Comparison of ENCODE assay signal across 35 mouse cellular contexts in genomic region chr19:10731975-10732374, GRCm38 (mm10). TPM values are rescaled to one million over a fixed set of nuclear protein-coding genes. Genes with fewer than 3 reads are reported as not detected.
DNase-seq lines count a peak whose midpoint lies in the region; ATAC-seq and TF ChIP-seq lines count a peak whose summit lies in the region.
"Had no signal": no experiment of that assay in that cellular context is flagged by ENCODE, and none has a peak within 500 bp of the region (broad histone marks: within the 10 kb centered on the region; RNA-seq: fewer than 3 reads in every experiment).

No protein-coding gene starts in this region.

- no peak overlapping the region for H3K9ac ChIP-seq in kidney, embryonic 14.5 days (ENCODE audit: low read depth, low read length)
- H3K9ac ChIP-seq: forebrain, postnatal 0 days; hindbrain, embryonic 12.5 days; hindbrain, embryonic 15.5 days had no signal

- intact Hi-C loops in left cerebral cortex, adult 2 months (cut with DNase I) = no loop called here

- peaks cover 61% of the 10 kb centered on the region for H3K27me3 ChIP-seq in megakaryocyte, embryonic 14.5 days (replicated peaks)
- H3K27me3 ChIP-seq in kidney, embryonic 14.5 days (ENCODE audit: control insufficient read depth, insufficient read depth, low read length) = no peaks in the 10 kb centered on the region
- H3K27me3 ChIP-seq: hindbrain, embryonic 12.5 days; hindbrain, embryonic 15.5 days; Patski had no signal

- no peaks in the 10 kb centered on the region for H3K9me3 ChIP-seq in megakaryocyte, embryonic 14.5 days
- H3K9me3 ChIP-seq in kidney, embryonic 14.5 days (ENCODE audit: control insufficient read depth, low read length) = no peaks in the 10 kb centered on the region
- H3K9me3 ChIP-seq: forebrain, embryonic 10.5 days; hindbrain, embryonic 12.5 days; hindbrain, embryonic 15.5 days had no signal

- no peak overlapping the region for H3K4me2 ChIP-seq in kidney, embryonic 14.5 days (replicated peaks; ENCODE audit: low read depth, low read length)
- H3K4me2 ChIP-seq: heart, embryonic 11.5 days; hindbrain, embryonic 12.5 days; hindbrain, embryonic 15.5 days had no signal

- peak overlapping the region; percentile 68 for H3K4me3 ChIP-seq in megakaryocyte, embryonic 14.5 days (replicated peaks)
- H3K4me3 ChIP-seq in left cerebral cortex, adult 2 months = no peak overlapping the region
- H3K4me3 ChIP-seq in kidney, embryonic 14.5 days (ENCODE audit: low read length) = no peak overlapping the region
- H3K4me3 ChIP-seq: forebrain, embryonic 10.5 days; gastrocnemius, adult 2 months; hindbrain, embryonic 12.5 days; hindbrain, embryonic 15.5 days had no signal

- H3K27ac ChIP-seq in left cerebral cortex, adult 2 months = no peak overlapping the region
- H3K27ac ChIP-seq in kidney, embryonic 14.5 days (ENCODE audit: low read depth, low read length) = no peak overlapping the region
- H3K27ac ChIP-seq: forebrain, embryonic 10.5 days; hindbrain, embryonic 12.5 days; hindbrain, embryonic 15.5 days had no signal

- no peak for ATAC-seq in megakaryocyte, adult 5-6 weeks (ENCODE audit: poor library complexity, severe bottlenecking)
- peak; percentile 81 for ATAC-seq in CD4-positive, CD25-positive, alpha-beta regulatory T cell, adult 4 months
- ATAC-seq in activated CD4-positive, CD25-positive, alpha-beta regulatory T cell, adult 4 months = peak; percentile 78
- no peak for ATAC-seq in kidney, embryonic 14.5 days (ENCODE audit: low FRiP score, low TSS enrichment)
- ATAC-seq: forebrain, embryonic 14.5 days; forebrain, postnatal 0 days; Patski had no signal

- TF ChIP-seq CTCF in left cerebral cortex, adult 2 months (IDR thresholded peaks at IDR 0.05) = no peak

- no peaks in the 10 kb centered on the region for H3K36me3 ChIP-seq in megakaryocyte, embryonic 14.5 days (replicated peaks; ENCODE audit: low read length)
- H3K36me3 ChIP-seq in kidney, embryonic 14.5 days (ENCODE audit: control insufficient read depth, insufficient read depth, low read length) = no peaks in the 10 kb centered on the region
- H3K36me3 ChIP-seq: forebrain, embryonic 10.5 days; hindbrain, embryonic 12.5 days; hindbrain, embryonic 15.5 days had no signal

- DNase-seq in naive thymus-derived CD4-positive, alpha-beta T cell, adult 2 months (ENCODE audit: low read depth) = peak; percentile 78
- DNase-seq in layer of hippocampus, adult 18-20 months (ENCODE audit: low spot score in 2 of 2) = no peak
- no peak for DNase-seq in left cerebral cortex, adult 2 months (ENCODE audit: extremely low spot score in 1 of 2, low spot score in 2 of 2)
- DNase-seq: adrenal gland, adult 8-10 months; adrenal gland, postnatal 25 days; cerebellum, adult 11-12 months; cerebellum, adult 8-10 months; cerebellum, postnatal 10 days; cerebellum, postnatal 36 days; embryo, embryonic 11 days; forebrain, postnatal 0 days; gastrocnemius, adult 2 months; gastrocnemius, postnatal 14 days; heart, adult 11 months had no signal

- 92% methylated on average over 7 of the region's 7 CpGs for WGBS in kidney, embryonic 14.5 days

- H3K4me1 ChIP-seq in megakaryocyte, embryonic 14.5 days = no peaks in the 10 kb centered on the region; the same call in 1 of the 2 replicates
- peaks cover 3% of the 10 kb centered on the region; the same call in 1 of the 2 replicates for H3K4me1 ChIP-seq in kidney, embryonic 14.5 days (ENCODE audit: control insufficient read depth, insufficient read depth, low read length)
- H3K4me1 ChIP-seq: forebrain, embryonic 10.5 days; hindbrain, embryonic 12.5 days; hindbrain, embryonic 15.5 days had no signal

RNA-seq across cellular contexts. Expression of gene Cd5, which starts 6.8 kb away (rescaled TPM):
- polyA plus RNA-seq in megakaryocyte, embryonic 14.5 days (2012; ENCODE audit: insufficient read depth, low replicate concordance) = not detected in 2 replicates
- 0.78 and 1.5 TPM in 2 replicates for total RNA-seq in megakaryocyte, adult 5-6 weeks (2015)
- 0.57 and 0.59 TPM in 2 replicates for total RNA-seq in megakaryocyte, adult 5-6 weeks (2017)
- polyA plus RNA-seq in CD4-positive, CD25-positive, alpha-beta regulatory T cell, adult 4 months (2017; shearing (Covaris generic)) = 100 to 1,000 TPM; 449 to 646 TPM
- 100 to 1,000 TPM; 406 to 482 TPM for polyA plus RNA-seq in activated CD4-positive, CD25-positive, alpha-beta regulatory T cell, adult 4 months (2017; shearing (Covaris generic))
- not detected for total RNA-seq in layer of hippocampus, adult 18-20 months (2021)
- total RNA-seq in left cerebral cortex, adult 2 months (2021) = under 1 TPM; 0.16 to 0.37 TPM
- polyA plus RNA-seq in kidney, embryonic 14.5 days (2014; fragmentation: Nextera tagmentation; extraction: Ambion mirVana) = 0.46 and 0.61 TPM in 2 replicates
- total RNA-seq: ES-E14; gastrocnemius, adult 2 months; gastrocnemius, postnatal 14 days had no signal
- polyA plus RNA-seq: forebrain, embryonic 10.5 days; Patski had no signal

RNA-seq across cellular contexts. Expression of gene Vps37c, which starts 43.4 kb away (rescaled TPM):
- 60.2 and 90.5 TPM in 2 replicates for polyA plus RNA-seq in megakaryocyte, embryonic 14.5 days (2012; ENCODE audit: insufficient read depth, low replicate concordance)
- total RNA-seq in megakaryocyte, adult 5-6 weeks (2015) = 21.9 and 22.5 TPM in 2 replicates
- 15.2 and 17.8 TPM in 2 replicates for total RNA-seq in megakaryocyte, adult 5-6 weeks (2017)
- polyA plus RNA-seq in CD4-positive, CD25-positive, alpha-beta regulatory T cell, adult 4 months (2017; shearing (Covaris generic)) = 10 to 100 TPM; 14.5 to 15.7 TPM
- 10 to 100 TPM; 11.1 to 13.2 TPM for polyA plus RNA-seq in activated CD4-positive, CD25-positive, alpha-beta regulatory T cell, adult 4 months (2017; shearing (Covaris generic))
- 10 to 100 TPM; 19.3 to 23.1 TPM for total RNA-seq in layer of hippocampus, adult 18-20 months (2021)
- total RNA-seq in left cerebral cortex, adult 2 months (2021) = 10 to 100 TPM; 21.6 to 24.4 TPM
- 18.9 and 31.7 TPM in 2 replicates for polyA plus RNA-seq in kidney, embryonic 14.5 days (2014; fragmentation: Nextera tagmentation; extraction: Ambion mirVana)

RNA-seq across cellular contexts. Expression of gene Pga5, which starts 54.1 kb away (rescaled TPM):
- not detected in 2 replicates for polyA plus RNA-seq in megakaryocyte, embryonic 14.5 days (2012; ENCODE audit: insufficient read depth, low replicate concordance)
- total RNA-seq in megakaryocyte, adult 5-6 weeks (2015) = not detected in 2 replicates
- total RNA-seq in megakaryocyte, adult 5-6 weeks (2017) = 0.20 TPM in 1 of 2 replicates, not detected in the other
- polyA plus RNA-seq in CD4-positive, CD25-positive, alpha-beta regulatory T cell, adult 4 months (2017; shearing (Covaris generic)) = not detected
- not detected for polyA plus RNA-seq in activated CD4-positive, CD25-positive, alpha-beta regulatory T cell, adult 4 months (2017; shearing (Covaris generic))
- not detected for total RNA-seq in layer of hippocampus, adult 18-20 months (2021)
- total RNA-seq in left cerebral cortex, adult 2 months (2021) = not detected
- polyA plus RNA-seq in kidney, embryonic 14.5 days (2014; fragmentation: Nextera tagmentation; extraction: Ambion mirVana) = not detected in 2 replicates
- total RNA-seq: adrenal gland, adult 8-10 months; adrenal gland, postnatal 25 days; forebrain, postnatal 0 days; gastrocnemius, adult 2 months; gastrocnemius, postnatal 14 days; gastrocnemius, postnatal 4 days; heart, adult 8-10 months; heart, postnatal 25 days; hematopoietic stem cell, adult 5-6 weeks had no signal
- polyA plus RNA-seq: cortical plate, adult 2 months; embryonic facial prominence, embryonic 11.5 days; embryonic facial prominence, embryonic 14.5 days; forebrain, embryonic 10.5 days; forebrain, embryonic 14.5 days; forebrain, postnatal 0 days; heart, embryonic 11.5 days; heart, embryonic 14.5 days; heart, postnatal 0 days; hindbrain, embryonic 12.5 days; hindbrain, embryonic 15.5 days had no signal

Comparison
In these comparisons a context has a peak if more than half of its experiments do, and no peak if none do; other contexts are left out.
1. ATAC-seq: peak in CD4-positive, CD25-positive, alpha-beta regulatory T cell, adult 4 months (single experiment) and activated CD4-positive, CD25-positive, alpha-beta regulatory T cell, adult 4 months (single experiment); none in megakaryocyte, adult 5-6 weeks (single experiment) and kidney, embryonic 14.5 days (single experiment).
2. RNA of gene Cd5, which starts 6.8 kb away (polyA plus RNA-seq): 449 to 646 TPM in CD4-positive, CD25-positive, alpha-beta regulatory T cell, adult 4 months and 406 to 482 TPM in activated CD4-positive, CD25-positive, alpha-beta regulatory T cell, adult 4 months; 0.46 to 0.61 TPM in kidney, embryonic 14.5 days and not detected in megakaryocyte, embryonic 14.5 days; every median in the first group is over 100 times any median in the second.